Mouse (Mus musculus) layer of hippocampus, postnatal 14 days (tissue): ENCODE data around the gene Riox2. TPM values are rescaled to one million over a fixed set of nuclear protein-coding genes. Genes with fewer than 3 reads are reported as not detected.
A peak's percentile ranks its signal among the peaks of the same experiment; 100 is the strongest.
"Not testable (repeated sequence)": the region's sequence is repeated elsewhere in the genome, so short reads cannot be mapped to it uniquely, and the experiment has no call there.

Source experiments
- DNase-seq, 2 experiments: peaks; one replicate each; pipeline ENCODE4 v3.0.0; 2021 to 2022; ENCODE audit warnings: low spot score in 2 of 2, mixed read lengths in 1 of 2
- long read RNA-seq, 2 experiments: library from polyadenylated mRNA; stranded (forward); transcript quantifications; one replicate each; pipeline ENCODE4 v2.0.0; 2021
- total RNA-seq, 2 experiments: library from RNA; stranded (reverse); gene quantifications; 2 replicates each; pipeline ENCODE4 v1.2.3; 2021

The Riox2 gene
- 10 to 100 TPM; 10.1 to 12.9 TPM for total RNA-seq
- long read RNA-seq, experiment 1, transcript Riox2-201 (10 exons, 2,159 nt) = major isoform, 7 of 10 reads
- long read RNA-seq, experiment 1, partial matches to known transcripts = 1 of 10 reads
- long read RNA-seq, experiment 1, other reads (novel, unspliced or antisense) = 2 of 10 reads
- long read RNA-seq, experiment 2, transcript Riox2-201 (10 exons, 2,159 nt) = major isoform, 13 of 19 reads
- long read RNA-seq, experiment 2, partial matches to known transcripts = 3 of 19 reads
- long read RNA-seq, experiment 2, other reads (novel, unspliced or antisense) = 3 of 19 reads

- peak; percentile 62 to 83 for DNase-seq
Observed at GRCm38 (mm10) chr16:59471637-59472278, at the start of gene Riox2. TSS of gene Riox2 (plus strand) at chr16:59471775.

- no peak for DNase-seq
Observed at GRCm38 (mm10) chr16:59427960-59428359, 43.6 kb upstream of the Riox2 start.

- no peak for DNase-seq
Observed at GRCm38 (mm10) chr16:59433181-59433580, 38.4 kb upstream of the Riox2 start.

- no peak for DNase-seq
Observed at GRCm38 (mm10) chr16:59444880-59445559, 26.6 kb upstream of the Riox2 start.

GRCm38 (mm10) chr16:59448181-59448580, 23.4 kb upstream of the Riox2 start:
- DNase-seq = peak in 1 of 2 experiments; percentile 26

- no peak for DNase-seq
Observed at GRCm38 (mm10) chr16:59449092-59449491, 22.5 kb upstream of the Riox2 start.

GRCm38 (mm10) chr16:59451813-59452212, 19.8 kb upstream of the Riox2 start:
- DNase-seq = no peak

- not testable (repeated sequence) for DNase-seq
Observed at GRCm38 (mm10) chr16:59459259-59459861, 12.2 kb upstream of the Riox2 start.

- no peak for DNase-seq
Observed at GRCm38 (mm10) chr16:59463567-59463966, 8.0 kb upstream of the Riox2 start.

- no peak for DNase-seq
Observed at GRCm38 (mm10) chr16:59463973-59464372, 7.6 kb upstream of the Riox2 start.

- no peak for DNase-seq
Observed at GRCm38 (mm10) chr16:59469846-59470245, 1.7 kb upstream of the Riox2 start.

GRCm38 (mm10) chr16:59472546-59472945, 971 bp downstream of the Riox2 start:
- no peak for DNase-seq

- peak; percentile 46 to 61 for DNase-seq
Observed at GRCm38 (mm10) chr16:59474788-59475187, 3.2 kb downstream of the Riox2 start.

GRCm38 (mm10) chr16:59477955-59478354, 6.4 kb downstream of the Riox2 start:
- no peak for DNase-seq

- no peak for DNase-seq
Observed at GRCm38 (mm10) chr16:59487239-59487638, 15.7 kb downstream of the Riox2 start.

GRCm38 (mm10) chr16:59487975-59488548, 16.5 kb downstream of the Riox2 start:
- DNase-seq = no peak

- no peak for DNase-seq
Observed at GRCm38 (mm10) chr16:59493199-59493598, 21.6 kb downstream of the Riox2 start.

- no peak for DNase-seq
Observed at GRCm38 (mm10) chr16:59497947-59498346, 26.4 kb downstream of the Riox2 start.

- no peak for DNase-seq
Observed at GRCm38 (mm10) chr16:59499180-59499579, 27.6 kb downstream of the Riox2 start.

GRCm38 (mm10) chr16:59509830-59510229, 38.3 kb downstream of the Riox2 start:
- DNase-seq = no peak

GRCm38 (mm10) chr16:59515169-59515568, 43.6 kb downstream of the Riox2 start:
- no peak for DNase-seq
